In the genomic region with DNA sequence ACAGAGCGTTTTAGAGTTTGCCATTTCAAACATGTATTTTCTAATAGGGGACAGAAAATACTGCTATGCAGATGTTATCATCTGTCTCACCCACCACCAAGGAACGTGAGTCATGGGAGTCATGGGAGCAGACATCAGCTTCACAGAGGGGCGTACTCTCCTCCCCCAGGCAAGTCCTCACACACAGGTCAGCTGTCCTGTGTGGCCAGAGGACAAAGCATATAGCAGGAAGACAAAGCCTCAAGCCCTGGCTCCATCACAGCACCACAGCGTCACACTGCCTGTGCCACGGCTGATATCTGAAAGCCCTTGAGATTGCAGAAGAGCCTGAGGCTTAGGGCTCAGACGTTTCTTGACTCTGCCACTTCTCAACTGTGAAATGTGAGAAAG, we compare ENCODE assay signal across 12 mouse cellular contexts.
"Had no signal": no experiment of that assay in that cellular context is flagged by ENCODE, and none has a peak within 500 bp of the region (broad histone marks: within the 10 kb centered on the region; RNA-seq: fewer than 3 reads in every experiment).

No protein-coding gene starts in this region.

- DNase-seq: left cerebral cortex, postnatal 4 days; lung, adult 2 months; retina, postnatal 1 day; right cerebral cortex, postnatal 4 days; spleen, adult 18-20 months; thymus, adult 18-20 months; thymus, postnatal 14 days had no signal

- H3K9me3 ChIP-seq: limb, embryonic 13.5 days; midbrain, embryonic 12.5 days; neural tube, embryonic 13.5 days had no signal

- H3K4me2 ChIP-seq: limb, embryonic 13.5 days; midbrain, embryonic 12.5 days; neural tube, embryonic 13.5 days had no signal

- H3K27ac ChIP-seq: limb, embryonic 13.5 days; liver, embryonic 14.5 days; midbrain, embryonic 12.5 days; neural tube, embryonic 13.5 days had no signal

- ATAC-seq: midbrain, embryonic 16.5 days had no signal

- H3K4me1 ChIP-seq: limb, embryonic 13.5 days; midbrain, embryonic 12.5 days; neural tube, embryonic 13.5 days had no signal

- H3K27me3 ChIP-seq: limb, embryonic 13.5 days; midbrain, embryonic 12.5 days; neural tube, embryonic 13.5 days had no signal

- H3K9ac ChIP-seq: limb, embryonic 13.5 days; liver, embryonic 14.5 days; midbrain, embryonic 12.5 days; neural tube, embryonic 13.5 days had no signal

- H3K4me3 ChIP-seq: limb, embryonic 13.5 days; midbrain, embryonic 12.5 days; neural tube, embryonic 13.5 days had no signal

- H3K36me3 ChIP-seq: limb, embryonic 13.5 days; midbrain, embryonic 12.5 days; neural tube, embryonic 13.5 days had no signal
